Mouse (Mus musculus): ENCODE measurements around the gene Mtmr3. TPM values are rescaled to one million over a fixed set of nuclear protein-coding genes. Genes with fewer than 3 reads are reported as not detected.
"Not testable (repeated sequence)": the region's sequence is repeated elsewhere in the genome, so short reads cannot be mapped to it uniquely, and the experiment has no call there.

Gene Mtmr3
- polyA plus RNA-seq, 1 experiment from 2014 or later = 25.9 TPM

DNA sequence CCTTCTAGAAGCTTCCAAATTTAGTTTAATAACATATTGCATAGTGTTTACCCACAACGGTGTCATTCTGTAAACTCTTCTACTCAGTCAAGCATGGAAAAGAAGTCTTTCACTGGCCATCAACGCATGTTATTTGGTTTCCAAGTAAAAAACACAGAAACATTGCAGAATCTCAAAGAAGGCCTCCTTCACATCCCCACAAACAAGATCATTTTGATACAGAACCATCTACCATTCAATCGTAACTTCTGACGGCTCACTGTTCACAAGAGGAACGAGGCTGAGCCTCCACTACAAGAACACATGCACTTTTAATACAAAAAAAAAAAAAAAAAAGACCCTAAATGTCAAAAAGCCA, 1.2 kb downstream of the Mtmr3 start:
- DNase-seq (ENCODE audit: low spot score) = no peak
- WGBS = 34% methylated on average over 5 of the region's 5 CpGs
- Histone ChIP-seq H3K27me3 (replicated peaks; ENCODE audit: control insufficient read depth, insufficient read depth, low read length) (no peaks in the 10 kb centered on the region), H3K27ac (ENCODE audit: low read depth) (no peak overlapping the region; the same call in 1 of the 2 replicates), H3K9ac (ENCODE audit: low read length) (peak overlapping the region; percentile 94), H3K9me3 (ENCODE audit: control insufficient read depth, low read length) (no peaks in the 10 kb centered on the region), H3K4me2 (ENCODE audit: low read length) (peak overlapping the region; percentile 63), H3K4me1 (replicated peaks; ENCODE audit: control insufficient read depth, insufficient read depth, low read length) (peaks cover 7% of the 10 kb centered on the region), H3K36me3 (ENCODE audit: control insufficient read depth, insufficient read depth, low read length) (no peaks in the 10 kb centered on the region), H3K4me3 (ENCODE audit: low read depth, low read length) (peak overlapping the region; percentile 94)
- no peak for ATAC-seq (replicated peaks; ENCODE audit: low FRiP score, low TSS enrichment, low read depth)

DNA sequence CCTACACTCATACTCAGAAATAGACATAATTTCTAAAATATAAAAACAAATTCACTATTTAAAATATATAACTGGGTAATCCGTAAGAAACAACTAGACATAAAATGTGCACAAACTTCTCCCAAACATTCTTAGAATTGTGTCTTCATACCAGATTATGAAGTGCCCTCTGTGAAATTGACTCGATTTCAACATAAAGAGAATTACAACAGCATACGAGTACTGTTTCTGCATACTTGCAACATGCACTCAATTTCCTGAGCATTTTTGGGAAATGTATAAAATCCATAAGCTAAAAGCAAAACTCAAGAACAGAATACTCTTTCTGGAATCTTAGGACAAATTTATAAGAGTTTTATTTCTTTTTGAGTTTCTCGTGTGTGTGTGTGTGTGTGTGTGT, 2.9 kb downstream of the Mtmr3 start:
- WGBS = 87% methylated on average over 4 of the region's 4 CpGs
- no peak overlapping the region for H3K27ac ChIP-seq (ENCODE audit: low read depth)

GRCm38 (mm10) chr11:4578682-4579081, 16.0 kb downstream of the Mtmr3 start:
- no peak overlapping the region for H3K27ac ChIP-seq (ENCODE audit: low read depth)
- H3K4me3 ChIP-seq (ENCODE audit: low read depth, low read length) = no peak overlapping the region
- H3K27me3 ChIP-seq (replicated peaks; ENCODE audit: control insufficient read depth, insufficient read depth, low read length) = no peaks in the 10 kb centered on the region
- ATAC-seq (replicated peaks; ENCODE audit: low FRiP score, low TSS enrichment, low read depth) (no peak), DNase-seq (ENCODE audit: low spot score) (no peak)
- peaks cover 10% of the 10 kb centered on the region for H3K4me1 ChIP-seq (replicated peaks; ENCODE audit: control insufficient read depth, insufficient read depth, low read length)
- no peaks in the 10 kb centered on the region for H3K36me3 ChIP-seq (ENCODE audit: control insufficient read depth, insufficient read depth, low read length)
- H3K9ac ChIP-seq (ENCODE audit: low read length) = no peak overlapping the region
- H3K9me3 ChIP-seq (ENCODE audit: control insufficient read depth, low read length) = no peaks in the 10 kb centered on the region
- 52% methylated on average over 2 of the region's 2 CpGs for WGBS
- no peak overlapping the region for H3K4me2 ChIP-seq (ENCODE audit: low read length)

More for the DNA sequence above, 2.9 kb downstream of the Mtmr3 start:
- peaks cover 7% of the 10 kb centered on the region for H3K4me1 ChIP-seq (replicated peaks; ENCODE audit: control insufficient read depth, insufficient read depth, low read length)
- no peaks in the 10 kb centered on the region for H3K9me3 ChIP-seq (ENCODE audit: control insufficient read depth, low read length)
- no peak for DNase-seq (ENCODE audit: low spot score)
- H3K36me3 ChIP-seq (ENCODE audit: control insufficient read depth, insufficient read depth, low read length) = 0 out of 2 replicates have a peak, but pooled peaks cover 5% of the 10 kb centered on the region
- no peaks in the 10 kb centered on the region for H3K27me3 ChIP-seq (replicated peaks; ENCODE audit: control insufficient read depth, insufficient read depth, low read length)
- no peak overlapping the region for H3K4me2 ChIP-seq (ENCODE audit: low read length)
- no peak for ATAC-seq (replicated peaks; ENCODE audit: low FRiP score, low TSS enrichment, low read depth)
- no peak overlapping the region for H3K4me3 ChIP-seq (ENCODE audit: low read depth, low read length)
- no peak overlapping the region for H3K9ac ChIP-seq (ENCODE audit: low read length)

DNA sequence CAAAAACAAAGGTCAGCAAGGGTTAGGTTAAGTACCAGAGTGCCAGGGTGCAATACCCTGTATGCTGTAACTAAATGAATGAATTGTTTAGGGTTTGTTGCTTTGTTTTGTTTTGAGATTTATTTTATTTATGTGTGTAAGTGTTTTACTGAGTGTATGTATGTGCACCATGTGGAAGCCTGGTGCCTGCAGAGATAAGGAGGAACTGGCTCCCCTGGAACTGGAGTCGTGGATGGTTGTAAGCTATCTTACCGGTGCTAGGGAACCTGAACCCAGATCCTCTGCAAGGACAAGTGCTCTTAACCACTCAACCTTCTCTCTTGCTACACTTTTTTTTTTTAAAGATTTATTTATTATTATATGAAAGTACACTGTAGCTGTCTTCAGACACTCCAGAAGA, 17.6 kb downstream of the Mtmr3 start:
- no peak overlapping the region for H3K27ac ChIP-seq (ENCODE audit: low read depth)
- H3K9ac ChIP-seq (ENCODE audit: low read length) = no peak overlapping the region
- no peaks in the 10 kb centered on the region for H3K9me3 ChIP-seq (ENCODE audit: control insufficient read depth, low read length)
- H3K4me3 ChIP-seq (ENCODE audit: low read depth, low read length) = no peak overlapping the region
- H3K4me2 ChIP-seq (ENCODE audit: low read length) = no peak overlapping the region
- no peaks in the 10 kb centered on the region for H3K36me3 ChIP-seq (ENCODE audit: control insufficient read depth, insufficient read depth, low read length)
- 89% methylated on average over 2 of the region's 2 CpGs for WGBS
- DNase-seq (ENCODE audit: low spot score) (no peak), ATAC-seq (replicated peaks; ENCODE audit: low FRiP score, low TSS enrichment, low read depth) (no peak)
- H3K27me3 ChIP-seq (replicated peaks; ENCODE audit: control insufficient read depth, insufficient read depth, low read length) = no peaks in the 10 kb centered on the region
- peaks cover 10% of the 10 kb centered on the region for H3K4me1 ChIP-seq (replicated peaks; ENCODE audit: control insufficient read depth, insufficient read depth, low read length)

DNA sequence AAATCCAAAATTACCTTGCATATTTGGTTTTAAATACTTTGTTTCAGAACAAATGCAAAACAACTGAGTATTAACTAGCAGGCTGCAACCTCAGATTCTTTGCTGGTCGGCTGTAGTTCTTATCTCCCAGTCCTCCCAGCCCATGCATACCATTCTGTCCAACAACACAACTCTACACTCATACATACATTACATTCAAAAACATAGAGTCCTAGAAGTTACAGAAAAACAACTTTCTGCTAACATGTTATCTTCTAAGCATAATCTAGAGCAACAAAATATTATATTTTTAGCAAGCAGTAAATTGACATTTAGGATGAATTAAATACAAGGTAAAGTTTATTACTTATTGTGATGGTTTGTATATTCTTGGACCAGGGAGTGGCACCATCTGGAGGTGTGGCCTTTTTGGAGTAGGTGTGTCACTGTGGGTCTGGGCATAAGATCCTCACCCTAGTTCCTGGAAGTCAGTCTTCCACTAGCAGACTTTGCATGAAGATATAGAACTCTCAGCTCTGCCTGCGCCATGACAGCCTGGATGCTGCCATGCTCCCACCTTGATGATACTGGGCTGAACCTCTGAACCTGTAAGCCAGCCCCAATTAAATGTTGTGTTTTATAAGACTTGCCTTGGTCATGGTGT, 18.5 kb downstream of the Mtmr3 start:
- not testable (repeated sequence) for H3K27ac ChIP-seq (ENCODE audit: low read depth); H3K4me3 ChIP-seq (ENCODE audit: low read depth, low read length); ATAC-seq (replicated peaks; ENCODE audit: low FRiP score, low TSS enrichment, low read depth); H3K9me3 ChIP-seq (ENCODE audit: control insufficient read depth, low read length); DNase-seq (ENCODE audit: low spot score); H3K4me2 ChIP-seq (ENCODE audit: low read length); H3K27me3 ChIP-seq (replicated peaks; ENCODE audit: control insufficient read depth, insufficient read depth, low read length); H3K9ac ChIP-seq (ENCODE audit: low read length); H3K36me3 ChIP-seq (ENCODE audit: control insufficient read depth, insufficient read depth, low read length)
- peaks cover 10% of the 10 kb centered on the region for H3K4me1 ChIP-seq (replicated peaks; ENCODE audit: control insufficient read depth, insufficient read depth, low read length)
- WGBS = 85% methylated on average over 2 of the region's 2 CpGs

DNA sequence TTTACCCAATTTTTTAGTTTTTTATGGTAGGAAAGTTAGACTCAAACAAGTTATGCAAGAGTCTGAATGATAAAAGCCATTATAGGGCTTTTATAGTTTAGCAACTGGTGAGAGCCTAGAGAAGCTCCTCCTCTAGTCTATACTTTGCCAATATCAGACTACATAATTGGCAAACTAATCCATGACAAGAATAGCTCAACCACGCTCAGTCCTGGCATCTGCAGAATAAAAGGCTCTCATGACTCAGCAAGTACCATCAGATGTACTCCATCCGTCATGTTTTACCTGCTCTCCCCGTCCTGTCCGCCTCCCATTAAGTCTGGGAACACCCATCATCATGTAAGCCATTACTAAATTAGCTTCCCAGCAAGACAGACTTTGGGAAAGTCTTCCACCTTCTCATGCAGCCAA, 23.2 kb downstream of the Mtmr3 start:
- Histone ChIP-seq H3K4me3 (ENCODE audit: low read depth, low read length) (no peak overlapping the region), H3K36me3 (ENCODE audit: control insufficient read depth, insufficient read depth, low read length) (no peaks in the 10 kb centered on the region), H3K27me3 (replicated peaks; ENCODE audit: control insufficient read depth, insufficient read depth, low read length) (no peaks in the 10 kb centered on the region), H3K9ac (ENCODE audit: low read length) (no peak overlapping the region), H3K4me1 (replicated peaks; ENCODE audit: control insufficient read depth, insufficient read depth, low read length) (peaks cover 10% of the 10 kb centered on the region), H3K4me2 (ENCODE audit: low read length) (no peak overlapping the region), H3K9me3 (ENCODE audit: control insufficient read depth, low read length) (no peaks in the 10 kb centered on the region), H3K27ac (ENCODE audit: low read depth) (no peak overlapping the region)
- DNase-seq (ENCODE audit: low spot score) (no peak), ATAC-seq (replicated peaks; ENCODE audit: low FRiP score, low TSS enrichment, low read depth) (no peak)
- WGBS = 76% methylated on average over 4 of the region's 4 CpGs

GRCm38 (mm10) chr11:4566333-4566732, 28.3 kb downstream of the Mtmr3 start:
- no peak for ATAC-seq (replicated peaks; ENCODE audit: low FRiP score, low TSS enrichment, low read depth)
- H3K4me2 ChIP-seq (ENCODE audit: low read length) = no peak overlapping the region
- no peak for DNase-seq (ENCODE audit: low spot score)
- no peaks in the 10 kb centered on the region for H3K4me1 ChIP-seq (replicated peaks; ENCODE audit: control insufficient read depth, insufficient read depth, low read length)
- H3K4me3 ChIP-seq (ENCODE audit: low read depth, low read length) = no peak overlapping the region
- no peak overlapping the region for H3K9ac ChIP-seq (ENCODE audit: low read length)
- H3K36me3 ChIP-seq (ENCODE audit: control insufficient read depth, insufficient read depth, low read length) = no peaks in the 10 kb centered on the region
- no peaks in the 10 kb centered on the region for H3K27me3 ChIP-seq (replicated peaks; ENCODE audit: control insufficient read depth, insufficient read depth, low read length)
- H3K27ac ChIP-seq (ENCODE audit: low read depth) = no peak overlapping the region
- 88% methylated on average over 6 of the region's 6 CpGs for WGBS
- H3K9me3 ChIP-seq (ENCODE audit: control insufficient read depth, low read length) = no peaks in the 10 kb centered on the region

DNA sequence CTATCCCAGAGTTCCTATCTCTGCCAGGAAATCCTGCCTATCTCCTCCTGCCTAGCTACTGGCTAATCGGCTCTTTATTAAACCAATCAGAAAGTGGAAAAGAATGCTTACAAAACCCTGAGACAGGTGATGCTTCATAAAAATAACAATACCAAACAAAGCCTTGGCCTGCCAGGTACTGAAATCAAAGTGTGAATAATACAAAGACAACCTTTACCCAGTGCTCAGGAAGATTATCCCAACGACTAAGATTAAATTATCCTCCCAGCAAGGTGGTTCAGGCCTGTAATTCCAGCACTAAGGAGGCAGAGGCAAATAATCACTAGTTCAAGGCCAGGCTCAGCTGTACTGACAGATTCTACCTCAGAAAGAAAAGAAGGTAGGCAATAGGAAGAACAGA, 29.1 kb downstream of the Mtmr3 start:
- no peak overlapping the region for H3K9ac ChIP-seq (ENCODE audit: low read length)
- no peaks in the 10 kb centered on the region for H3K4me1 ChIP-seq (replicated peaks; ENCODE audit: control insufficient read depth, insufficient read depth, low read length)

DNA sequence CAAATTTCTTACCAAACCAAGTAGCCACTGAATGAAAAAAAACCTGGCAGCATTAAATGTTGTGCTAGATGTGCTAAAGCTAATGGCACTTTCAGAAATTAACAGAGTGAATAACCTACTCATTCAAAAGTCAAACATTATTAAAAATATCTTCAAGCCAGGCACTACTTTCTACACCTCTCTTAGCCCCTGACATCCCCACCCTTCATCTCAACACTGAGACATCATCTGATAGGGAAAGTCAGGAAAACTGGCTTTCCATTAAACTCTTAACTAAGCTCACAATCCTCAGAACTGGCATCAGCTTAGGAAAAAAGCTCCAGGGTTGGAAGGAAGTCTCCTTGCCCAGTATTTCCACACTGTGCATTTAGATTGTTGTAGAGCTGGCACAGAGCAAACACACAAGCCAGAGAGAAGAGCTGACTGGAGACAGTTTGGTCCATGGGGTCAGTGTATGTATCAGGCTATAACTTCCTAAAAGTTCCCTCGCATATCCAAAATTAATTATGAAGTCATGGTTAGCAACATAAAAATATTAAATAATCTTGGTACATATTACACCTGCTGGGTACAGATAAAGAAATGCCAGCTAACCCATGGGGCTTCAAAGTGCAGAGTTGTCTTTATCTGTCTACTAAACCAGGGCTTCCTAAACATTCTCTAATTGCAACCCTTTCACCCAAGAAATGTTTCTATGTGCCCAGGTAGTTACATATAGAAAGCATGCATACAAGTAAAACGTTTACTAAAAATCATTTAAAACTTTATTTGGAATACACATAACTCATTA, 41.2 kb downstream of the Mtmr3 start:
- no peaks in the 10 kb centered on the region for H3K9me3 ChIP-seq (ENCODE audit: control insufficient read depth, low read length)
- no peak overlapping the region for H3K9ac ChIP-seq (ENCODE audit: low read length)
- no peaks in the 10 kb centered on the region for H3K27me3 ChIP-seq (replicated peaks; ENCODE audit: control insufficient read depth, insufficient read depth, low read length)
- 89% methylated on average over 2 of the region's 2 CpGs for WGBS
- DNase-seq (ENCODE audit: low spot score) (no peak), ATAC-seq (replicated peaks; ENCODE audit: low FRiP score, low TSS enrichment, low read depth) (no peak)
- no peaks in the 10 kb centered on the region for H3K36me3 ChIP-seq (ENCODE audit: control insufficient read depth, insufficient read depth, low read length)
- H3K4me1 ChIP-seq (replicated peaks; ENCODE audit: control insufficient read depth, insufficient read depth, low read length) = no peaks in the 10 kb centered on the region
- H3K27ac ChIP-seq (ENCODE audit: low read depth) = no peak overlapping the region
- H3K4me3 ChIP-seq (ENCODE audit: low read depth, low read length) = no peak overlapping the region
- no peak overlapping the region for H3K4me2 ChIP-seq (ENCODE audit: low read length)

More for the DNA sequence above, 29.1 kb downstream of the Mtmr3 start:
- Histone ChIP-seq H3K4me3 (ENCODE audit: low read depth, low read length) (no peak overlapping the region), H3K4me2 (ENCODE audit: low read length) (no peak overlapping the region), H3K27ac (ENCODE audit: low read depth) (no peak overlapping the region), H3K27me3 (replicated peaks; ENCODE audit: control insufficient read depth, insufficient read depth, low read length) (no peaks in the 10 kb centered on the region), H3K36me3 (ENCODE audit: control insufficient read depth, insufficient read depth, low read length) (no peaks in the 10 kb centered on the region), H3K9me3 (ENCODE audit: control insufficient read depth, low read length) (no peaks in the 10 kb centered on the region)
- no peak for ATAC-seq (replicated peaks; ENCODE audit: low FRiP score, low TSS enrichment, low read depth)
- no peak for DNase-seq (ENCODE audit: low spot score)
- WGBS = 85% methylated on average over 2 of the region's 2 CpGs
